Mouse (Mus musculus) gastrocnemius, postnatal 4 days (tissue): ENCODE measurements around the gene Cd27. TPM values are rescaled to one million over a fixed set of nuclear protein-coding genes. Genes with fewer than 3 reads are reported as not detected.
A peak's percentile ranks its signal among the peaks of the same experiment; 100 is the strongest.

Experiments used
- DNase-seq, 2 experiments: peaks; one replicate each; pipeline ENCODE4 v3.0.0; 2021 to 2022; ENCODE audit warnings: low spot score in 2 of 2, mixed read lengths in 2 of 2
- microRNA-seq: library from miRNA; unstranded; fragments of <30 nt; microRNA quantifications from one replicate; pipeline ENCODE4 v1.2.0, GENCODE M21; 2021
- total RNA-seq, 2 experiments: library from RNA; stranded (reverse); gene quantifications; 2 replicates each; pipeline ENCODE4 v1.2.3; 2021

The Cd27 gene
- total RNA-seq, 2 experiments from 2014 or later = 0.44 to 0.71 TPM

DNA sequence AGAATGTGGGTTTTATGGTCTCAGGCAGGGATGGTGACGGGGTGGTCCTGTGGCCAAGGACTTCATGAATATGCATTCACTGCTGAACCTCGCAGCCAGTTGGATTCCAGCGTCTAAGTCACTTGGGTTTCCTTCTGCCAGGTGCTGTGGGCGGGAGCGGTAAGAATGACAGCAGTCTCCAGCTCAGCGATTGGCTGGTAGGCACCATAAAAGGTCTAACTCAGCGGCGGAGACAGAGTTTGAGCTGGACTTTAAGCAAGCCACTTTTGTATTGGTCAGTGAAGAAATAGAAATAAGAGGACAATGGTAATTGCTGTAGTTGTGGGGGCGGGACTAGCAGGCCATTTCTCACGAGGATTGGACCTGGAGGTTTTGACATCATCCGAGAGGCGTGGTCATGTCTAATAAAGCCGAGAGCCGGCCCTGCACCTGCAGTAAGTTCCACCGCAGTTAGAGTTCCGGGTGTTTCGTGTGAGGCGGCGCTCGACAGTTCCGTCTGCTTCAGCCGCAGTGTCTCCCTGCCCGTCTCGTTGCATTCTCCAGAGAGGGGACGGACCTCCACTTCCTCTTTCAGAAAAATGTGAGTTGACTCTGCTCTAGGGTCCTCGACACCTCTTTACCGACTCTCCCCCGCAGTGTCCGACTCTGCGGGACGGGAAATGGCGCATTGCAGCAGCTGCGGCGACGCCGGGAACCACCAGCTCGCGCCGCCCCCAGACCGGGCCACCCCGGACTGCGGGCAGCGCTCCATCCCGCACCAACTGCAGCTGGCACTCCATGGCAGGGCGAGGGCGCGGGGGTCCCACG is 21.5 kb downstream of the Cd27 start, which contains the start of gene Vamp1:
TSS of gene Vamp1 (plus strand) at position 404 of the 807 bp plus-strand sequence.
- DNase-seq = peak; percentile 68 to 89

DNA sequence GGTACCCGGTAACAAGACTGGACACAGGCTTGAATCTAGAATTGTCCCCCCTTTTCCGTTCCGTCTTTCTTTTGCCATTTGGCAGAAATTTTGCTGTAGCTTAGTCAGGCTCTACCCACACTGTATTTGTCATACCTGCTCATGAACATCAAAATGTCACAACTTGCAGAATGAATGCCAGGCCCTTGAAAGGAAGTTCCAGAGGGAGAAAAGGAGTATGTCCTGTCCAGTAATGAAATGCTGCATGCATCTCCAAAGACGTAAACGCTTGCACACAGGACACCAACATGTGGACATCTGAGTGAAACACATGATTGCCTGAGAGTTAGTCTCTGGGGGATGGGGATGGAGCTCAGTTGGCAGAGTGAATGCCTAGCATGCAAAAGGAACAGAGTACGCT is 23.1 kb downstream of the Cd27 start:
- DNase-seq = no peak

DNA sequence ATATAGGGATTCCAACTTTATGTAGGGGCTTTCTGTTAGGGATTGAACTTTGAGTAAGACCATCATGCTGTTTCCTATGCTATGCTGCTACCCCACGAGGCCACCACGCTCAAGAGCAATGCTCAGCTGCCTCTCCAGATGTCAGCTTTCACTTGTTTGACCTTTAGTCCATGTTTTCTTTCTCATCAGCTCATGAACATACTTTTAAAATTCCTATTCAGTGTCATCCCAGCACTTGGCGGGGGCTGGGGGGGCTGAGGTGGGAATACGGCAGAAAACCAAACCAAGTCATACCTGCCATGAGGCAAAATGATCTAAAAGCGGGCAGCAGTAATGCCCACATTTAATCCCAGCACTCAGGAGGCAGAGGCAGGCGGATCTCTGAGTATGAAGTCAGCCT is 23.7 kb downstream of the Cd27 start:
- no peak for DNase-seq

GRCm38 (mm10) chr6:125212621-125213020 is 24.2 kb downstream of the Cd27 start:
- no peak for DNase-seq

GRCm38 (mm10) chr6:125210436-125210835 is 26.4 kb downstream of the Cd27 start:
- DNase-seq = no peak

DNA sequence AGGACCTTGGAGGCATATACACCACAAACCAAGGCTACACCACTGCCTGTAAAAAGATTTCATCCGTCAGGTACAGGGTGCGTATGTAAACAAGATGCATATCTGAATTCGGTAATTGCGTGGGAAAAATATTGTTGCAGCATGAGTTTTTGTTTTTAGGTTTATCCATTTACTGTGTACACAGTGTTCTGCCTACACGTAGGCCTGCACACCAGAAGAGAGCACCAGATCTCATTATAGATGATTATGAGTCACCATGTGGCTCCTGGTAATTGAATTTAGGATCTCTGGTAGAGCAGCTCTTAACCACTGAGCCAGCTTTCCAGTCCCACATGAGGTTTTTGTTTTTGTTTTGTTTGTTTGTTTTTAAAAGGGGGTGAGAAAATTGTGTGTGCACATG is 39.6 kb downstream of the Cd27 start:
- no peak for DNase-seq

GRCm38 (mm10) chr6:125196301-125196700 is 40.5 kb downstream of the Cd27 start:
- no peak for DNase-seq

- DNase-seq = no peak
Observed at GRCm38 (mm10) chr6:125195541-125196075, 41.2 kb downstream of the Cd27 start.

DNA sequence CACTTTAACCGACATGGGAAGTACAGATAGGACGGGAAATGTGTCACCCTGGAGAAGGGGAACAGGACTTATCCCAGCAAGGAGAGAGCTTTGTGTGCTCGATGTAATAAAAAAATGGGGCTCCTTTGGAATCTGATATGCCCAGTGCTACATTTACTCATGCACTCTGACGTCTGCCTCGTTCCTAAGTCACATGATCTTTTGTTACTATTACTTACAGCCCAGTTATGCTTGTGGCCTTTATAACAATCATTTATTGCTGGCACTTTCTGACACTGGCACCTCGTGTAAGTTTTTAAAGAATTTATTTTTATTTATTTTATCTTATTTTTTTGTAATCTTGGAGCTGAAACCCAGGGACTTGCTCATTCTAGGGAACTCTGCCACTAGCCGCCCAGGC is 43.4 kb downstream of the Cd27 start:
- DNase-seq = no peak

GRCm38 (mm10) chr6:125192841-125193240 is 44.0 kb downstream of the Cd27 start:
- DNase-seq = no peak

DNA sequence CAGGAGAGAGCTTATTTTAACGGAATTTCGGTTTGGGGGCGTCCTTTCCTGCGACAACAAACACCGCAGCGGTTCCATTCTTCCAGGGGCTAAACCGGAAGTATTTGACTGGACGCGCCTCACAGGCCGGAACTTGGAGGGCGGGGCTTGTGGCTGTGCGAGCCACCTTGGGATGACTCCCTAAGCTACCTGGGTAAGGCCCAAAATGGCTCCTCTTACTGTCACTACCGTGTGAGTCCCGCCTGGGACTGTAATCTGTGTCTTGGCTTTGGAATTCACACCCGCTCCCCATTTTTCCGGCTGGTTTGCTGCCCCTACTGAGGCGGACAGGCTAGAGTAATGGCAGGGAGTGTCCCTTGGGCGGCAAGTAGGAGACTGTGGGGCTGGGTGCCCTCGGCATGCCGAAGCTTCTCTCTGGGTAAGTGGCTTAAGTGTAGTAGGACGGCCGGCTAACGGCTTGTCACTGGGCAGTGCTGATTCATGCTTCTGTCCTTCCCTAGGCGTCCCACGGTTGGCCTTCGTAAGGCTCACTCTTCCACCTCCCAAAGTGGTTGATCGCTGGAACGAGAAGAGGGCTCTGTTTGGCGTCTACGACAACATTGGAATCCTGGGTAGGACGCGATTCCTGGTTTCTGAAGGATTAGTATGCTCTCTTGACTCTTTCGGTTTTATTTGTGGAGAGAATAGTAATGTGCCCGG is 44.6 kb downstream of the Cd27 start:
- peak; percentile 75 to 92 for DNase-seq

DNA sequence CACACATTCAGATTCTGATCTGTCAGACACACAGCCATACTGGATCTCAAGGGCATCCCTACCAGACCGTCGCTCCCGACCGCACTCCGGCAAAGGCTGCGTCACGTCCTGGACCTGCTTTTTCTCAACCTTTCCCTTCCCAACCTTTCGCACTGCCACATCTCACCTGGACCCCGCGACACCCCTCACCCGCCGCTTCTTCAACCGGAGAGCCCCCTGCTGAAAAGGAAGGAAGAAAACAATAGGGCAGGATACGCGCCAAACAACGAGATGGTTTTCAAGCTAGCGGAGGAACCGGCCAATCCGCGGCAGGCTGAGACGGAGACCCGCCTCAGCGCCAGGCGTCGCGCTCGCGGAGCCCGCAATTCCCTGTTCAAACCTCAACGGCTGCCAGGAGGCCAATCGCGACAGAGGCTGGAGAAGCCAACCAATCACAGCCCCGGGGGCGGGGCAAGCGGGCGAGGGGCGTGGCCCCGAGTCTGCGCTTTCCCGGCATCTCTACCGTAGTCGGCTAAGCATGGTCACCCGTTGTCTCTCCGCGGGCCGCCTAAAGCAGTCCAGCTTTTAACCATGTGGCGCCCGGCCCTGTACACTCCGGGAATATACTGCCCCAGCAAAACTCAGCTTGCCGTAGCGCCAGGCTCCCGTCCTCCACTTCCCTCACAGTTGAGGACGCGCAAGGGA is 45.3 kb downstream of the Cd27 start, which contains the start of the genes Ncapd2 and Mrpl51:
TSS of gene Ncapd2 (minus strand) at position 370 of the 684 bp plus-strand sequence.
TSS of gene Mrpl51 (plus strand) at position 470 of the 684 bp plus-strand sequence.
- DNase-seq = peak; percentile 97 to 98

- no peak for DNase-seq
Observed at GRCm38 (mm10) chr6:125190816-125191215, 46.0 kb downstream of the Cd27 start.

DNA sequence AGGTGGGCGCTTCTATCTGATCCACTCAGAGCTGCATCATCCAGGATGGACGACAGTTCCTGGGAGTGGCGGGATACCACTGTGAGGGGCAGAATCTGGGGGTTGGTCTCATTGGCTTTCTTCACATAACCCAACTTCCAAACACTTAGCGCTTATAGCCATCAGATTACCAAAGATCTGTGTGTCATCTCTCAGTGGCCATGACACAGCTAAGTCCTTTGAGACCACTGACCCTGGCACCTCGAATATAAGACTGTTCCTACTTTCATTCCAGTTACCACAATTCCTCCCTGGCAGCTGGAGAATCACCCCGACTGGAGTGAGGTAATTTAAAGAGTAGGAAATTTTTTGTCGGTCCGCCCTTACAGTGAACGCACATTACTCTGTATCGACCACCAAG is 50.6 kb downstream of the Cd27 start:
- DNase-seq = no peak

Small RNAs within 50 kb of the gene (microRNA-seq; reads per million reads assigned to microRNA genes)
- gene Mir3098 (not detected), gene Mir8113 (not detected)

Other genes starting within 250 kb of the Cd27 start
- gene Pianp, start 240.3 kb downstream of the Cd27 start, total RNA-seq = under 1 TPM; 0.56 to 0.67 TPM
- 10 to 100 TPM; 28.1 to 32.8 TPM for gene Zfp384, start 227.9 kb downstream of the Cd27 start, total RNA-seq
- 10 to 100 TPM; 54.1 to 54.2 TPM for gene Ing4, start 197.2 kb downstream of the Cd27 start, total RNA-seq
- 1 to 10 TPM; 3.9 to 4.6 TPM for gene Acrbp, start 187.3 kb downstream of the Cd27 start, total RNA-seq
- gene Lpar5, start 169.1 kb downstream of the Cd27 start, total RNA-seq = under 1 TPM; 0.20 to 0.31 TPM
- 100 to 1,000 TPM; 160 to 164 TPM for gene Chd4, start 141.0 kb downstream of the Cd27 start, total RNA-seq
- 10 to 100 TPM; 26.7 to 28.5 TPM for gene Nop2, start 105.1 kb downstream of the Cd27 start, total RNA-seq
- 100 to 1,000 TPM in 1 of 2 experiments, 10 to 100 TPM in 1; 90.6 to 108 TPM for gene Iffo1, start 91.8 kb downstream of the Cd27 start, total RNA-seq
- gene Gapdh, start 70.5 kb downstream of the Cd27 start, total RNA-seq = 1,000 to 10,000 TPM; 5,945 to 6,079 TPM
- gene Ncapd2, start 45.3 kb downstream of the Cd27 start, total RNA-seq = 10 to 100 TPM; 66.1 to 68.8 TPM
- gene Mrpl51, start 45.2 kb downstream of the Cd27 start, total RNA-seq = 100 to 1,000 TPM; 206 to 218 TPM
- gene Vamp1, start 21.5 kb downstream of the Cd27 start, total RNA-seq = 1 to 10 TPM; 7.0 to 7.3 TPM
- gene Tapbpl, start 5.2 kb downstream of the Cd27 start, total RNA-seq = 1 to 10 TPM; 2.4 to 3.4 TPM
- gene Tuba3a, start 49.0 kb upstream of the Cd27 start, total RNA-seq = not detected
- 10 to 100 TPM; 43.8 to 48.0 TPM for gene Ltbr, start 76.9 kb upstream of the Cd27 start, total RNA-seq
- gene Scnn1a, start 83.6 kb upstream of the Cd27 start, total RNA-seq = under 1 TPM; 0.39 to 0.86 TPM
- 10 to 100 TPM; 59.8 to 60.1 TPM for gene Tnfrsf1a, start 112.4 kb upstream of the Cd27 start, total RNA-seq
- gene Plekhg6, start 143.8 kb upstream of the Cd27 start, total RNA-seq = under 1 TPM; 0.07 to 0.08 TPM